Mouse (Mus musculus) 416B (cell line): ENCODE measurements around the gene Dnm3.

Source experiments
- DNase-seq: peaks from one replicate; pipeline ENCODE4 v3.0.0; 2011; ENCODE audit warnings: low read depth

Dnm3 gene

DNA sequence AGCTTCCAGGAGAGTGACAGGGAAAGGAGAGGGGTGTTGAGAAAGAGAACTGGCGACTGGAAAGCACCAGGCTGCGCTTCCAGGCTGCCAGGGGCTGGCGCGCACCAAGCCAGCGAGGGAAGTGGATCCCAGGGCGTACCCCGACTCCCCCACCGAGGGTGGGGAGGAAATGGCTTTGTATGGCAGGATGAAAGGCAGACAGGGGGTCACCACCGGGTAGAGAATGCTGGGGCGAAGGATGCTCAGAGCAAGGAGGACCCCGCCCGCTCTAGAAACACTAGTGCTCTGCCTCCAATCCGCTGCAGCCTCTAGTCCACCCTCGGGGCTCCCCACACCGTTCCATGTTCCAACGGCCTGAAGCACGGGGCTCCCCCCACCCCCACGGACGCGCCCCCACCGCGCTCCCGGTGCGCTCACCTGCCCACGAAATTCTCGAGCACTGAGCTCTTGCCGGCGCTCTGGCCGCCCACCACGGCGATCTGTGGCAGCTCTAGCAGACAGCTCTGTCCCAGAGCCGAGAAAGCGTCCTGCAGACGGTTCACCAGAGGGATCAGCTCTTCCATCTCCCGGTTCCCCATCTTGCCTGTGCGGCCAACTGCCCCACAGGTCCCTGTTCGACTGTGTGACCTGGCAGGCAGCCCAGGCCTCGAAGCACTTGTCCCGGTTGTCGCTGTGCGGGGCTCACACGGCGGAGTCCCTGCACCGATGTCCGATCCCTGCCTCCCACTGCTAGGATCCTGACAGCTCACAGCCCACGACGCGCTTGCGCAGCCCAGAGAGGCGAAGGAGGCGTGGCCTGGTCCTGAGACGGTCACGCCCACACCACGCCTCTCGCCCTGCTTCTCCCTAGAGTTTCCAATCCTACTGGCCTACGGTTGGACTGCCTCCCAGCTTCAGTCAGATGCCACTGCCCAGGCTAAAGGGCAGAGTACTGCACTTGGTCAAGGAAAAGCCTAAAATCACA lies at the start of gene Dnm3:
Gene Dnm3 (minus strand): TSS at position 789 of the 964 bp plus-strand sequence.
- DNase-seq, result no peak

GRCm38 (mm10) chr1:162515116-162515515 lies 37.3 kb upstream of the Dnm3 start:
- DNase-seq, result no peak

GRCm38 (mm10) chr1:162510013-162510356 lies 32.2 kb upstream of the Dnm3 start:
- no peak for DNase-seq

- peak; percentile 91 for DNase-seq
These were observed 31.6 kb upstream of the Dnm3 start for GRCm38 (mm10) chr1:162509329-162510012.

GRCm38 (mm10) chr1:162508211-162509005 lies 30.6 kb upstream of the Dnm3 start:
- no peak for DNase-seq

- DNase-seq, result no peak
These were observed 28.7 kb upstream of the Dnm3 start for GRCm38 (mm10) chr1:162506516-162506915.

- no peak for DNase-seq
These were observed 27.8 kb upstream of the Dnm3 start for GRCm38 (mm10) chr1:162505649-162506048.

DNA sequence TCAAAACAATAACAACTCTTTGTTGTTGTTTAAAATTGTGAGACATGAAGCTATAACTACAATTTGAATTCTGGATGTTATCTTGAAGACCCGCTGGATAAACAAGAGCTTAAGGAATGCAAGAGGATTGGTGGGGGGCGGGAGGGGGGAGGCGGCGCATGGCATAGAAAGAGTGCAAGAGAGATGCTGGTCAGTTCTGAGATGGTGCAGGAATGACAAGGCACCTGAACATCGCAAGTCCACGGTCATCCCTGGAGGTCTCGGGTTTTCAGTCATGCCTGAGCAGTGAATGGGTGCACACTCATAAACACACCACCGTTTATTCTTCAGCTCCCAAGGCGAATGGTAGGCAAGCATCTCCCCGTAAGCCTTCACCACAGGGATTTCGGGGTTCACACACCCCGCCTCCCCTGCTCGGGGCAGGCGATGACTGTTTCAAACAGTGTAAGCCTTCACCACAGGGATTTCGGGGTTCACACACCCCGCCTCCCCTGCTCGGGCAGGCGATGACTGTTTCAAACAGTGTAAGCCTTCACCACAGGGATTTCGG lies 1.2 kb downstream of the Dnm3 start:
- DNase-seq, result no peak

- no peak for DNase-seq
These were observed 4.9 kb downstream of the Dnm3 start for GRCm38 (mm10) chr1:162472949-162473348.

DNA sequence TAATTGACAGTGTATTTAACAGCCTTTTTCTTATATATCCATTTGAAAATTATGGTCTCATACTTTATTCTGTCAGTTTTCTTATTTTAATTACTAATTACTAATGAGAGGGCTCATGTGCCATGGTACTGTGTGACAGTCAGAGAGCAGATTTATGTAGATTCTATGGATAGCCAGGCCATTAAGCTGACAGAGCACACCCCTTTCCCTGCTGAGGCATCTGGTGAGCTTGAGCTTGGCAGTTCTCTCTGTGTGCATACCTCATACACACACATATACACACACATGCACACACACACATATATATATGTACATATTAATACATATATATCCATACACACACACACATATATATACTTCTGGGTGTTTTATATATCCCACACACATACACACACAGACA lies 6.7 kb downstream of the Dnm3 start:
- DNase-seq, result no peak

- DNase-seq, result no peak
These were observed 8.0 kb downstream of the Dnm3 start for GRCm38 (mm10) chr1:162469752-162470280.

DNA sequence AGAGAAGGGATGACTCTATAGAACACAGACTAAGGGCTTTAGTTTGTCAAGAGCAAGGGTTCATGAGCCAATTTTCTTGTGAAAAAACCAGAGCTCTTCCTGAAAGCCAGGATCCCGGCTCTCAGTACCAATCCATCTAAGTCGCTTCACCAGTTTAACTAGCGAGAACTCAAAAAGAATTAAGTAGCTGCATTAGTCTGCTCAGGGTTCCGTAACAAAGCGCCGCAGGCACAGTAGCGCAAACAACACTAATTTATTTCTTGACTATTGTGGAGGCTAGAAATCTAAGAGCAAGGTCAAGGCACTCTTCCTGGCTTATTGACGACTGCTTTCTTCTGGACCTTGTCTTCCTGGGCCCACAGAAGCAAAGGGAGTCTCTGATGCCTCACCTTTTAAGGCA lies 14.2 kb downstream of the Dnm3 start:
- DNase-seq, result no peak

DNA sequence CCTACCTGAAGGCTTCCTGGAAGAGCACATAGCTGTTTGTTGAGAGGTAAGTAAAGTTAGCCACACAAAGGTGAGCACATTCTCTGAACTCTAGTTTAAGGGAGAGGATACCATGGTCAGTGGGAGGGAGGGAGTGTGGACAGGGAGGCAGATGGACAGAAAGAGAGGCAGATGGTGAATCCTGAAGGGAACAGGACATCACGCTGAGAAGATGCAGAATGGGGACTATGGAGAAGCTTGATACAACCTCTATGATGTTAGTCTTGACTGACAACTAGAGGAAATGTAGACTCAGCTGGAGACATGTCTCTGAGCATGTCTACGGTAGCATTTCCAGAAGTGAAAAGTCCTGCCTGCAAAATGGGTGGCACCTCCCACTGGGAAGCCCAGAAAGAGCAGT lies 19.1 kb downstream of the Dnm3 start:
- DNase-seq, result no peak

GRCm38 (mm10) chr1:162456861-162457260 lies 21.0 kb downstream of the Dnm3 start:
- DNase-seq, result no peak

GRCm38 (mm10) chr1:162456406-162456805 lies 21.4 kb downstream of the Dnm3 start:
- no peak for DNase-seq

DNA sequence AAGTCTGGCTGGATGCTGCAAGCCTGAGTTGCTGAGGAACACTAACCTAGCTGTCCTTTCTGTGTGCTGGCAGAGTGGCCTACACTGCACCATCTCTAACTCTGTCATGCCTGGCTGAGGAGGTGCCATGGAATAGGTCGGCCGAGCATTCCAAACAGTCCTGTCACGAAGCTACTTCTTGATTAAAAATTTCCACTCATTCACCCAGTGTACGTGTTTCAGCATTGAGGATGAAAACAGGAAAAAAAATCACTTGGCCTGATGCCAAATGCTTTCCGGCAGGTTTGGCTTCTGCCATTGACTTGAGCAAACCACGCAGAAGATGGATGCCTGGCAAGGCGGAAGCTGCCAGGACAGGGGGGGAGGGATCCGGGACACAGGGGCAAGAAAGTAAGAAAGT lies 24.3 kb downstream of the Dnm3 start:
- DNase-seq, result no peak

DNA sequence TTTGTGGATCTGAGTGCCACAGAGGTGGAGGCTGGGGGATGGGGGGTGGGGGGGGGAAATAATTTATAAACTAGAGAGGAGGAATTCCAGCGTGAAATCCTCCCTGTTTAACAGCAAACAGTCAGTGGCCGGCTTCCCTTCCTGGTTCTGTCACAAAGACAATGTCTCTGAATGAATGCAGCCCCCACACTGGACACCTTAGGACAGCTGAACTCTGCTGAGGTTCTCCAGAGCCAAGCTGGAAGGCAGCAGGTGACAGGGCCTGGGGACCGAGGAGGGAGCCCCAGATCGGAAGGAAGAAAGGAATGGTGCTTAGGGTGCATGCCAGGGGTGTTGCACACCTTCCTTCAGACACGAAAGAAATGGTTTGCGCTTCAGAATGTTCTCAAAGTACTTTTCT lies 24.8 kb downstream of the Dnm3 start:
- DNase-seq, result no peak

DNA sequence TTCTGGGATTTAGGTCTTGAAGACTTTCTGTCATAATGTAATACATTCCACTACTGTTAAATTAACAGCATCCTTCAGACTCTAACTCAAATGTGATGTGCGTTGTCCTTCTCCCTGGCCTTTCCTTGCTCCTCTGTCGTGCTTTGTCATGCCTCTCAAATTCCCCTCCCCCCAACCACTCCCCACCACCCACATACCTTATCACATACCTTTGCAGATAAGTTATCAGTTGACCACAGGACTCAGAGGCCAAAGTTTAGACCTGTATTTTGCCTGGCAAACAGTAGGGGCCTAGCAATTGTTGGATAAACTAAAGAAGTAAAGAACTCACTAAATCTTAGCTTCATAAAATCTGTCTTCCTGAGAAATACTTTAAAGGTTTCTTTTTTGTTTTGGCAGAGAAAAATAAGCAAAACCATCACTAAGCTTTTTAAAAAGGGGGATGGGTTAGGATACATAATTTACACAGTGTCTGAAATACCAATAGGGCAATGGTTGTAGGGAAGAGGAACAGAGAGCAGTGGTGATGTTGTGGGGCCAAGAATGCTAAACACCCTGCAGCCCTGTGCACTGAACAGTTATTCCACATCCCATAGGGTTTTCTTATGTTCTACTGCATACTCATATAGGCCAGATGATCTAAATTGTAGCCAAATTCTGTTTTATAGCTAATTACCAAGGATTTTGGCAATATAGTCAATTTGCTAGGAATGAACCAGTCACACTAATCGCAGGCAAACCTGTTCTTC lies 28.5 kb downstream of the Dnm3 start:
- no peak for DNase-seq

- DNase-seq, result no peak
These were observed 33.0 kb downstream of the Dnm3 start for GRCm38 (mm10) chr1:162444805-162445204.

GRCm38 (mm10) chr1:162439576-162439975 lies 38.3 kb downstream of the Dnm3 start:
- DNase-seq, result no peak

DNA sequence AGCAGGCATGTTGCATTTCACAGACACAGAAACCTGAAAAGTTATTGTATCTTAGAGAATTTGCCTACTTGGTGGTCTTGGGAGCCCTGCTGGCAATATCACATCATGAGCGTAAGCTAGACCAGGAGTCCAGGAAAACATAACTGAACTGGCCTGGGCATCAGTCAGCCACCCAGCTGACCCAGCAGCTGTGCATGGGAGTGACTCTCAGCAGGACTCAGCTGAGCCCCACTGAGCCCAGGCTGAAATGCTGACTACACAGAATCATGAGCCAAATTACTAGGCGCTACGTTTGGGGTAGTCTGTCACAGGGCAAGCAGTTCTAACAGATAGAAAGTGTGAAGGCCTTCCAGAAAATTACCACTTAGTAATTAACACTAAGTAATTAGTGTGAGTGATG lies 41.2 kb downstream of the Dnm3 start:
- DNase-seq, result no peak
